Mouse (Mus musculus): ENCODE data around the gene Sugt1.

Gene Sugt1

DNA sequence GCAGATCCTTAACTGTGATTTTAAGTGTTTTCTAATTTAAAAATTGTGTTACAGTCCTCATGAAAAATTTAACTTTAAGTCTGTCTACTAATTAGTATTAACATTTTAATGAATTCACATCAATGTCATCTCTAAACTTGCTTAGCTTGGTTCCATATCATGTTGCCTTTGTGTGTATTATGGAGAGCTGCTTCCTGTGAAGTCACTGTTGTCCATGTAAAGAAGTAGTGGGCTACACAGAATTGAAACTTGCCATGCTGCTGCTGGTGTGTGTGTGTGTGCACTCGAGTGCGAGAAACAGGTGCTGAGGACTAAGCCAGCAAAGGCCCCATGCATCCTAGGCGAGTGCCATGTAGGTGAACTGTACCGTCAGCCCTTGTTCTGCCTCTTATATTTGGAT lies 19.9 kb downstream of the Sugt1 start:
- no peak for DNase-seq

DNA sequence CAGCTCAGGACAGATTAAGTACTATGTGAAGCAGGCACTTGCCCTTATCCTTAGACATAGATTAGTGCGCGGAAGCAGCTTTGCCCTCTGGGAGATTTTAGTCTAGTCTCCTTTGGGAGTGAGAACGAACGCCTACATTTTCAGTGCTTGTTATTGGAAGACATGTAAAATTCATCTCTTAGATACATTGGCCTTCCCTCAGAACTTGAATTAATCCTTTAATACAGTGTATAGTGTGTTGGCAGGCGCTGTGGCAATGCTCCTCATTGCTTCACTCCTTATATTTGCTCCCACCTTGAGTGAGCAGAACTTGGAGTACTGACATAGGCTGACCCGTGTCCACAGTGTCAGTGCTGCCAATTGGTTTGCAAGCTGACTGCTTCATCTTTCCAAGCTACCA lies 20.8 kb downstream of the Sugt1 start:
- DNase-seq = no peak

DNA sequence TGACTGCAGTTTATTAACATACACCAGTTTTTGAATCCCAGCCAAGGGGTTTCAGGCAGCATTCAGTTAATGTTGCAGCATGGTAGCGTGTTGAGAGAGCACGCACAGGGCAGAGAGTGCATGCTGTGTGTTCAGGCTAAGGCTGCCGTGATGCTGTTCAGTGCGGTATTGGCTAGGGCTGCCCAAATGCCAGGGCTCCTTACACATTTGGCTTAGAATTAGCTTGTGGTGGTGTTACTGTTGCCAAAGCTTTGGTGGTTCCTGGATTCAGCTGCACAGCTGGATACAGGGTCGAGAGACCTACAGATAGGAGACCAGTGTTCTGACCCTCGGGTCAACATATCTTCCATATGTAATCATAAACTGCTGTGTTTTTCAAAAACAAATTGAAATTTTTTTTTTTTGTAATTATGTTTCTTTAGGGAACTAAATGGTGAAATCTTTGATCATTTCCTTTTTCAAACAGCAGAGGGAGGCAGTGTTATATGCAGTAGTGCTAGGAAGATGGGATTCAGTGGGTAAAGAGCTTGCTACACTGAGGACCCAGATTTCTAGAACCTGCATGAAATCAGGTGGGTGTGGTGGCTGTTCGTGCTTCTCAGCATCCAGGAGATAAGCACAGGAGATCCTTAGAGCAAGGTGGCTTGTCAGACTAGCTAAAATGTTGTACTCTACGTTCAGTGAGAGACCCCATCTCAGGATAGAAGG lies 29.8 kb downstream of the Sugt1 start:
- no peak for DNase-seq

DNA sequence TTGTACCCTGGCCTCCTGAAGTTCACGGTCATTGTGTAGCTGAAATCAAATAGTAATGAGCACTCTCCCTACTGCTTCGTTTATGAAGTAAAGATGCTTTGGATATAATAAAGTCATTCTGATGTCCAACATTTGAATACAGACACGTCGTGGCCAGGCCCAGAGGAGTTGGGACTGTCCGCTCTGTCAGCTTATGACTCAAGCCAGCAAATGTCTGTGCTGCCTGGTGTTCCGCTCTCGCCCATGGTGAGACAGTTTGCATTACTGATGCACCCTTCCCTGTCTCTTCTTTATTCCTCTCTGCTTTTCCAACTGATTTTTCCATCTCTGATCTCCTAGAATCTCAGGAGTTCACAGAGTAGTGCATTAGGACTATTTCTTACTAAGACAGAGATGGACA lies 32.3 kb downstream of the Sugt1 start:
- DNase-seq = no peak

DNA sequence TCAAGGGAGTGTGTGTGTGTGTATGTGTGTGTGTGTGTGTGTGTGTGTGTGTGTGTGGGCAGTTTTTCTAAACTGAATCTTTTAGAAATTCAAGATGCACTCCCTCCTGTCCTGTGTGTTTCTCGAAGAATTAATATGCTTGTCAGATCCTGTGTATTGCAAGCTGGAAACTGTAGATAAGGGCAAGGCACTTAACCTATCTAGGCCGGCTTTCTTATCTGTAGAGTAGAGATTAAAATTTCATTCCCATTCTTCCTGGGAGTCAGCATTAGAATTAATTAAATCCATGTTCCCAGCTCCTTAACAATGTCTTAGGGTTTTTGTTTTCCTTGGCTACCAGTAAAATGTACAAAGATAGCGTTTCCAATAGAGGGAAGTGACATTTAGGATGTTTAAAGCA lies 33.7 kb downstream of the Sugt1 start:
- no peak for DNase-seq

DNA sequence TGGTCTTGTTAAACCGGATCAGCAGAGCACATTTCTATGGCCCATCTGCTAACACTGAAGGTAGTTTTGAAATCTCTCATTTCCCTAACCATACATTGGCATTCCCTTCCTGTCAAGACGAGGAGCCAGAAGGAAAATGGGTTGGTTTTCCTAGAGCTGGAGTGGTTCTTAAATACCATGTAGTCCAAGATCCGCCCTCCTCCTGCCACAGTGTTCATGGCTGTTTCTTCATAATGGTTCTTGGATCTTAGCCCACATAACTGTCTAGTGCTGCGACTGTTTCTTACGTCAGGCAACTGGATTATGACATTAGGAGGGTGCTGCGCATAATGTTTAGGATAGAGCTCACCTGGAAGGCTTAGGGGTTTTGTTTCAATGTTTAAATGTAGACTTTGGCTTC lies 44.8 kb downstream of the Sugt1 start:
- no peak for DNase-seq

DNA sequence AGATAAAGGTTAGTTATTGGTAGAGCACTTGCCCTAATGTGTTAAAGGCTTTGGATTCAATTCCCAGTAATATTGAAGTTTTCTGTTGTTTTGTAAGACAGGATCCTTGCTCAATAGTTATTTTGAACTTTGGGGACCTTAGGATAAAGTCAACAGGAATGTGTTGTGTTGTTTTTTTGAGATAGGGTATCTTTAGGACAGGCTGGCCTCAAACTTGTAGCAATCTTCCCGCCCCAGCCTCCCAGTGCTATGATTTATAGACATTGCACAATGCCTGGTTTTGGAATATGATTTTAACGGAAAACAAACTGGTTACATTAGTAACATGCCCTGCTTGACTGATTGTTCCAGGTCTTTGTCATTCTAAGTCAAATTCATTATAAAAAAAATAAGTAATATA lies 45.7 kb downstream of the Sugt1 start:
- no peak for DNase-seq

DNA sequence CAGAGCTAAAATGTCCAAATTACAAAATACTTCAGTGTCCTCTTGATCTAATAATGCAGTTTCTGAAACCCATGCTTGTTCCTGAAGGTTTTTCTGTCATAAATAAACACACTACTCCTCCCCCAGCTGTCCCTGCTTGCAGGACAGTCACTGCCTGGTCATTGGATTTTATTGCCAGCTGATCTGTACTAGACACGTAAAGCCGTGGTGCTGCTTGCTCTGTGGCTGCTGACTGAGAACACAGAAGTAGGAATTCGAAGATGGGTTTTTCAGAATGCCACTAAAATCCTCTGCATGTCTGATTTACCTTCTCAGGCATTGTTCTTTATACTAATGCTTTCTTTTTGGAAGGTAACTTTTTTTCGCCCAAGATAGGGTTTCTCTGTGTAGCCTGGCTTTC lies 49.3 kb downstream of the Sugt1 start:
- no peak for DNase-seq

DNA sequence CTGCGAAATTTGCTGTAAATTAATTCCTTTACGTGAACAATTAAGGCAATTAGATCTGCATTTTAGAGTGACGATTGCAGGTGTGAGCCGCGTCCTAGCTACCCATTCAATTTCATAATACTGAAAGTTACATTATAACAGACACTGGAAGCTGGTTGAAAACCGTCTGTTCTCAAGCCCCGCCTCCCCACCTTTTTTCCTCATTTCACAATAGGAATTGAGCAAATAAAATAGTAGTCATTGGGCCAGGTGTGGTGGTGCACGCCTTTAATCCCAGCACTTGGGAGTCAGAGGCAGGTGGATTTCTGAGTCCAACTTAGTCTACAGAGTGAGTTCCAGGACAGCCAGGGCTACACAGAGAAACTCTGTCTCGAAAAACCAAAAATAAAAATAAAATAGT lies 54.6 kb downstream of the Sugt1 start:
- no peak for DNase-seq

DNA sequence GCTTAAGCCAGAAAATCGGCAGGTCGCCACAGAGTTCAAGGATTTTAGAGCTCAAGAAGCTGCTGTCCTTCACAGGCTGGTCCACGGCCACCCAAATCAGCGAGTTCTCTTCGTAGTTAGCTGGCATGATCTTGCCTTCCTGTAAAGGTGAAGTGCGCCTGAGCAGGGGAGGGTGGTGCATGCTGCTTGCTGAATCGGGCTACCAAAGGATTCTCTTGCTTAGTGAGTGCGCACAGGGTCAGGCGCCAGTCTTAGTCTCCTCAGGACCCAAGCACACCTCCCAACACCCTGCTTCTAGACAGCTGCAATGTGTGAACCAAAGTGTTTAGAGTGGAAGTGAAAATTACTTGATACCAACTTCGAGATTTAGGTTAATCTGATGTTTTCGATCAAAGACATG lies 57.9 kb downstream of the Sugt1 start:
- DNase-seq = no peak

DNA sequence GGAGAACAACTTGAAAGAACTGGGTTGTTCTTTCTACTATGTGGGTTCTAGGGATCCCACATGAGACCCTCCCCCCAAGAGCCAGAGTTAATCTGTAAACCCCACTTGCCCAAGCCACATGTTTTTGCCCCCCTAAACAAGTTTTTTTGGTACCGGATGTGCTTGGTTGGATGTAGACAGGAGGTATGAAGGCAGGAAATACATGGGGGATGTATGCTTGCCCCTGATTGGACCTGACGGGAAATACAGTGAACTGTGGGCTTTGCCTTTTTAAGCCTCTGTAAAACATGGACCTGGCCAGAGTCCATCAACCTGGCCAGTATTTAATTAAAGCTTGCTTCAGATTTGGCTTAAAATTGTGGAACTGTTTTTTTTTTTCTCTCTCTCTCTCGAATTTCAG lies 62.2 kb downstream of the Sugt1 start:
- DNase-seq = no peak

DNA sequence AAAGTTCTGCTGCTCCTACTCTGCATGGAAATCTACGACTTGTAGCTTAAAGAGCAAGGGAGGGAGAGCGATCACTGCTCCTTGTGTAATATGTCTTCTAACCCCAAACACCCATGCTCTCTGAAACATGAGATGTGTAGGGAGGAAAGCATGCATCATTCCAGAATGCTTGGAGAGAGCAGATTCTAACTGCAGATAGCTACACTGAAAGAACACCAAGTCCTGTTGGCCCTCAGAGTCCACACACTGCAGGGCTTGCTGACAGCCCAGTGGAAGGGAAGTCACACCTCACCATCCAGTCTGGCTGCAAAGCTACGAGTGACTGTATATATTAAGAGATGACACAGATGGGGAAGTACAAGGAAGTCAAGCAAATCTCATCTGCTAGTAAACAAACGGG lies 65.2 kb downstream of the Sugt1 start:
- no peak for DNase-seq

DNA sequence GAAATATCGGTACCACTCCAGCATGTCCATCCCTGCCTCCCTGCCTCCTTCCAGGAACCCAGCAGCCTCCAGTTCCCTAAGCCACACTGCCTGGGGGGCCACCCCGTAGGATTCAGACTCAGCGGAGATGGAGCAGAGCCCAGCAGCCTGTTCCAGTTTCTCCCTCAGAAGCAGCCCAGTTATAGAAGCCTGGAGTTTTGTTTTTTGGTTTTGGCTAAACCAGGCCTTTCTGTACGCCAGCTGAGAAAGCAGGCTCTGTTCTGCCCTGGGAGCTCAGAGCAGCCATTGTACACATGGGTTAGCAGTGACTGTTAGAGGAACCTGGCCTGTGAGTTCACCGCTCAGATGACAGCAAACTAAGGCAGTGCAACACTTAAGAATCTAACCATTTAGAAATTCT lies 70.8 kb downstream of the Sugt1 start:
- no peak for DNase-seq

DNA sequence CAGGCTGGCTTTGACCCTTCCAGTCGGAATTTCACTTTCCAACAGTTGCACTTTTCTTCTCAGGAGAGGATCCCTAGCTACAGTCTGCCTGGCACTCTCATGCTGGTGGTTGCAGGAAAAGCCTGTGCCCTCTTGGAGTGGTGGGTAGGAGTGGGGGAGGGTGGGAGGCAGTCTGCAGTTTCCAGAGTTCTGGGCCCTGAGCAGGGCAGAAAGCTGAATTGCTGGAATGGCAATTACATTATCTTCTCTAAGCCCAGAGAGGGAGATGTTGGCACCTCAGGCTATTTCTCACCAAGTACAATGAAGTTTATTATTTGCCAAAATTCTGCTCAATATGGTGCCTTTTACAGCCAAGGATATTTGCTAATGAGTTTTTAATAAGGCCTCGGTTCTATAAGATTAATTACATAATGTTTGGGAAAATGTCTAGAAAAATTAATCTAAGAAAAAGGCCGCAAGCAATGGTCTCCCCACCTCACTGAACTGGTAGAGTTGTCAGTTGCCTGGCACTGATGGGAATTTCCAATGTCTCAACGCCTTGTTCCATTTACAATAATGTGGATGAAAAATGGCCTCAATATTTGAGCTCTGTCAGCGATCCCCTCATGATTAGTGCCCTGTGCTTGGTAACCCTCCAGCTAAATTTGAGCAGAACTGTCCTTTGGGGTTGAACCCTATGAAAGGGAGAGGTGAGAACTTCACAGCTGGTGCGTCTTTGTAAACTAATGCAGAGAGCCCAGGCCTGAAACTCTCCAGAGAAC lies 71.4 kb downstream of the Sugt1 start:
- no peak for DNase-seq

DNA sequence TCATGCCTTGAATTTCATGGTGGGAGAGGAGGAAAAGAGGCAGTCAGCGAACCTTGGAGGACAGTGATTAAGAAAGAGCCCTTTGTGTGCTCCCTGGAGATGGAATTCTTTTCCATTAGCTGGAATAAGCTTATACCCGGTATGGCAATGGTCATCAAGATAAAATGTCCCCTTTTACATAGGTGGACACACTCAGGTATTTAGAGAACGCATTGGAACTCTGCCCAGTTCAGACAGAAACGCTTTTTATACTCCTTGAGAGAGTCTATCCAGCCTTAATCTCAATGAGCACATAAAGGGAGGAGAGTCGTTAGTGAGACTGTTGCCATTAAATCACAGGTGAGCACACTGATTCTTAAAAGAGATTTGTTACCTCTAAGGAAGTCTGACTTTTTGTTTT lies 73.0 kb downstream of the Sugt1 start:
- DNase-seq = no peak

DNA sequence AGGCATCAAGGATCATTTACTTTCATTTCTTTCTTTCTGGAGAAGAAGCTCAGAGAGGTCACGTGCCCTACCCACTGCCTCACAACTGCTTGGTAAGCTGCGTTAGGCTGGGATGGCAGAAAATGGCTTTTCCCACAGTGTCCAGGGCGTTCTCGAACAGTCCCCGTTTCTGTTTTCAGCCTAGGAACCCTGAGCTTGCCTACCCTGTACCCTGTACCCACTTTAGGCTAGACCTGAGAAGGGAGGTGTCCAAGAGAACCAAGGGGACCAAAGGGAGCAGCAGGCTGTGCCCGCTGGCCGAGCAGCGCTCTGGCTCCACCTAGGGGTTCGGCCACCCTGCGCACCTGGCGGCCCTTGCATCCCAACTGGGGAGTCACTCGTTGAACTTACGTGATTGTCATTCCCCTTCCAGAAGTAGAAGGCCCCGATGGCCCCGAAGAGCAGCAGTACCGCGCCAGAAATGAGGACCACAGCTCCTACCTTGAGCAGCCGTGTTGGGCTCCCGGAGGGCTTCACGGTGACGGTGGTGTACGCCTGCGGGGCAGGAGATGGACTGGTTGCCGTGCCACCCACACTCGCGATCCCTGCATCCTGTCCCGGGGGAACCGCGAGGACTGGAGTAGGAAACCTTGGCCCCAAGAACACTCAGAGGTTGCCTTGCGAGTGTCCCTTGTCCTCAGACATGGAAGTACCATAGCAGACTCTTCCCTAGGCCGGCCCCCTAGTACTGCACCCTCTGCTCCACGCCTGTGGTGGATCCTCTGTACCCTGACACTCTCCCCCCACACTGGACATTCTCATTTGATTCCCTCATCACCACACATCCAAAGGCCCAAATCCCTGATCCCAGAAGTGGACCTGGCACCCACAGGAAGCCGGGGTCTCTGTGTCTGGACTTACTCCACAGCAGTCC lies 73.8 kb downstream of the Sugt1 start:
- peak; percentile 78 to 84 for DNase-seq

DNA sequence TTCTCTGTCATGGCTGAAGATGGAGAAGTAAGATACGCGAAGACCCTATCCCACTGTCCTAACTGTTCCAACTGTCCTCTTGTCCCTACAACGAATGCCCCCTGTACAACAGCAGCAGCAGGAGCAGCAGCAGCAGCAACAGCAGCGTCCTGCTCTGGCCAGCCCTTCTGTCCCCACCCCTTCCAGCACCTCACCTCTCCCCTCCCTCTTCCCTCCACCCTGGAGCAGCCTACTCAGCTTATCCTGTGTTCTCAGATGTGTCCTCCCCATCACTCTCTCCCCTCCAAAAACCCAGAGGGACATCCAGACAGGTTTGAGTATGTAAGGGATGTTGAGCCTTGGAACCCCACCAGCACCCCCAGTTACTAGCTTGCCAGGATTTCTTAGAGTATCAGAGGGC lies 74.5 kb downstream of the Sugt1 start, which contains the start of gene Cnmd:
Gene Cnmd, minus strand, starts transcription at position 170 of the 400 bp plus-strand sequence.
- DNase-seq = no peak

DNA sequence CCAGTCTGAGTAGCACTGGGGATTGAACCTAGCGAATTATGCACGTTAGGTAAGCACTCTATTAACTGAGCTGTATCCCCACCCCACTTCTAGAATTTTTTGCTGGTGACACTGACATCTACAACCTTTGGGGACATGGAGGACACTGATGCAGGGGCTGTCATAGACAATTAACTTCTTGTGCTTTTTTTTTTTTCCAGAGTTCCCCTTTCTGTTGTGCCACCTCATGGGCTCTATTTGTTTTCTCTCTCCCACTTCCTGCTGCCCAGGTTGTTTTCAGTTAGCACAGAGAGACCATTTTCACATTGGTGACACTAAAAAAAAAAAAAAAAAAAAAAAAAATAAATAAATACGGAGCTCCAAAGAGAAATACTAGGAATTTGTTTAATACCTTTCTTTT lies 83.5 kb downstream of the Sugt1 start:
- DNase-seq = no peak

DNA sequence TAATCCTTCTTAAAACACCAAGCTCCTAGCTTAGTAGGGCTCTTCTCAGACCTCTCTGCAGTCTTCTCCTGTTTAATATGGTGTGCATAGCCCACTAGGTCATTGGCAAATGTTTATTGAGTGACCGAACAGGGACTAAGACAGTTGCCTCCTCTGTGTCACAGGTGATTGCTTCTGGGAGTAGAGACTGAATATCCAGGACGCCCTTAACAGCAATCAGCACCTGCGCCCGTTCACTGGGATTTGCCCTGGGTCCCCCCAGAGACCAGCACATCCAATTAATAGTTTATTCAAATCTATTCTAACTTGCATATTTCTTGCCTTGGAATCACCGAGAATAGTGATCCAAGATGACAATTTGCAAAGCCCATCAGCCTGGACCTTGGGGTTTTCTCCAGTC lies 85.1 kb downstream of the Sugt1 start:
- DNase-seq = no peak

DNA sequence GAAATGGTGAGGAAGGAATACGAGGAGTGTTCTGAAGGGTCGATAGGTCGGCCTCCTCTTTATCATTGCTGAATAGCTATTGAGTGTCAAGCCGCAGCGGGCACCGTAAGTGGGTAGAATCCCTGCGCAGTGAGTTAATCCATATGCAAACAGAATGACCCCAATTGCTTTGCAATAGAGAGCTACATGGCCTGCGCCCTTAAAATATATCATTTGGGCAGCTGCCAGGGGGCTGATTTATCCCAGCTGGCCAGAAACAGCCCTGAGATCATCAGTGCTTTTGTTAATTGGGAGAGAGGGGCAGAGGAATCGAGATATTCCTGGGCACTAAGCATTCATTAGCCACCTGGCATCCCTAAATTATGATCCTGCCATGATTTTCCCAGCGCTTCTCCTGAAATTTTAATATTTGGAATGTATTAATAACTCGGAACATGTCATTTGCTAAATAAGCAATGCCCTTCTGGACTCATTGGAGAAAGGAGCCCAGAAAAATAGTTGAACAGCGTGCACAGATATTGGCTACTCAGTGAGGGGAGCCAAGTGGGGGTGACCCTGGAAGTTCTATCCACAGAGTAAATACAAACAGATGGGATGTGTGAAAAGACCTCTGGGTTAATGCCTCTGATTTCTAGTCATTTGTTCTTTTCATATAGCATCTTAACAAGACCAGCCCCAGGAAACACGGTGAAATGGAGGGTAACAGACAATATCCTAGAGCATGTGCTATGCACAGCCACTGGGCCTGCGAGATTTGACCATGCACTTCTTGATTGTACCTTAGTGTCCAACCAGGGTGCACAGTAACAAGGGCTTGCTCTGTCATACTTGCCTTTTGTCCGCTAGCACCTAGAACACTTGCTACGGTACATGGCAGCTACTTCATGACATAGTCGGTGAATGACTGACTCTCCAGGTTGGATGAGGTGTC lies 85.9 kb downstream of the Sugt1 start:
- DNase-seq = peak; percentile 65 to 66

DNA sequence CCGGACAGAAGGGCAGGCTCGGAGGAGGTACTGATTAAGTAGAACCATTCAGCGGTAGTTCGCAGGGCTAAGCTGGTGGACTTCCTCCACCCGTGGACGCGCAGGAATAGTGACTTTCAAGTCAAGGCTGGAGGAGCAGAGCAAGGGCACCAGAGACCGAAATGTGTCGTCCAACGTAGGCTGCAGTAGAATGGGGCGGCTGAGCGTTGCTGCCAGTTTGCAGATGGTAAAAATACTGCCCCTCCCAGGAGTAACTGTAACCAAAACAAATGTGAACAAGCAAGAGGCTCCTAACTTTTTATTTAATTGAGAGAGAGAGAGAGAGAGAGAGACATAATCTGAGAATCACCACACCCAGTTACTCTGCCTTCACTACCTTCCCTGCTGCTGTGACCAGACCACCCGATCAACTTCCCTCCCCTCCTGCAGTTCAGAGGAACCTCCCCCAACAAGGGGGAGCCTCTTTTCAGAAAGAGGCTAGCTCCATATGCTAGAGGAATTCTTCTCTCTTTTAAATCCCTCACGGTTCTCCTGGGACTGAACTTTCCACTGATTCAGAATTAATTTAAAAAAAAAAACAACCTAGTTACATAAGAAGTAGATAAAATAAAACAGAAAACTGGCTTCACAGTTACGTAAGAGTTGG lies 89.7 kb downstream of the Sugt1 start:
- peak in 1 of 2 experiments; percentile 32 for DNase-seq

Data from kidney, postnatal 4 days (tissue).